Mouse (Mus musculus) forebrain, embryonic 14.5 days (tissue): Measurements from ENCODE around the gene Gosr2. TPM values are rescaled to one million over a fixed set of nuclear protein-coding genes. Genes with fewer than 3 reads are reported as not detected.

ENCODE experiments used
- ATAC-seq: fragments of 200-750 bp; cut with Nextera tagmentation; 2 replicates; pipeline ENCODE4 v1.8.0; 2017; ENCODE audit warnings: mild to moderate bottlenecking, moderate library complexity
- DNase-seq: peaks from one replicate; pipeline ENCODE4 v3.0.0-alpha.2; 2015; ENCODE audit warnings: low spot score
- H3K27ac ChIP-seq: fragments of 300-500 bp; sonication (generic); 2 replicates; pipeline ENCODE4 v1.5.1; 2014; ENCODE audit warnings: low read depth, mild to moderate bottlenecking, control low read depth, low read length, moderate library complexity
- H3K27me3 ChIP-seq: fragments of 300-500 bp; sonication (generic); replicated peaks from 2 replicates; pipeline ENCODE4 v1.6.1; 2014; ENCODE audit warnings: low read length, control low read depth, mixed read lengths; ENCODE audit not compliant: control insufficient read depth, insufficient read depth
- H3K36me3 ChIP-seq: fragments of 300-500 bp; sonication (generic); 2 replicates; pipeline ENCODE4 v1.6.1; 2014; ENCODE audit warnings: low read length, control low read depth; ENCODE audit not compliant: control insufficient read depth, insufficient read depth
- H3K4me1 ChIP-seq: fragments of 300-500 bp; sonication (generic); 2 replicates; pipeline ENCODE4 v1.6.1; 2014; ENCODE audit warnings: antibody characterized with exemption, low read length, control low read depth; ENCODE audit not compliant: control insufficient read depth, insufficient read depth
- H3K4me2 ChIP-seq: fragments of 300-500 bp; sonication (generic); 2 replicates; pipeline ENCODE4 v1.6.1; 2014; ENCODE audit warnings: mild to moderate bottlenecking, control low read depth, low read length
- H3K4me3 ChIP-seq: fragments of 300-500 bp; sonication (generic); 2 replicates; pipeline ENCODE4 v1.5.1; 2014; ENCODE audit warnings: low read depth, low read length, control low read depth
- H3K9ac ChIP-seq: fragments of 300-500 bp; sonication (generic); 2 replicates; pipeline ENCODE4 v1.6.1; 2014; ENCODE audit warnings: mild to moderate bottlenecking, low read length, control low read depth, moderate library complexity
- H3K9me3 ChIP-seq: fragments of 300-500 bp; sonication (generic); replicated peaks from 2 replicates; pipeline ENCODE4 v1.6.1; 2016; ENCODE audit warnings: low read length, control low read depth, mixed read lengths; ENCODE audit not compliant: control insufficient read depth
- WGBS: fragments of 180-500 bp; shearing (Covaris S2); extraction: QIAGEN DNeasy Blood & Tissue Kit; methylation state at CpG from one replicate; pipeline ENCODE4 v1.1.7; 2014; 5-methylcytosine and 5-hydroxymethylcytosine counted together
- polyA plus RNA-seq: library from polyadenylated mRNA; unstranded; fragments of >200 nt; fragmentation: Nextera tagmentation; extraction: Ambion mirVana; gene quantifications from 2 replicates; pipeline ENCODE4 v1.2.1, GENCODE M21; 2014

The Gosr2 gene
- polyA plus RNA-seq, 1 experiment from 2014 or later: 106 TPM

DNA sequence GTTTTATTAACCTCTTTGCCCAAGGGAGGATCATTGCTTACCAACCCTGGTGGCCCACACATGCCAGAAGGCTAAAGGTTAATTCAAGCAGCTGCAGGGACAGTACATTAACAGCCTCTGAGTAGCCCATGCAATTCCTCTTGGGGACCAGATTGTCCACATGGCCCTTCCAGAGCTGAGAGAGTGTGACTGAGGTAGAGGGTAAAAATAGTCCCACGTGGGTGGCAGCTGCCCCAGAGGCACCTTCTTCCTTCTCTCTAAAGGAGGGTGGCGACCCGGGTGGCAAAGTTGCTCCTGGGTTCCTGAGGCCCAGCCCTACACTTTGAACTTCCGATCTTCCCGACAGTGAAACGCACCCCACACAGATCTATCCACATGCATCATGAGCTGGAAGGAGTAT lies 51.4 kb downstream of the Gosr2 start:
- ATAC-seq: no peak
- peaks cover 50% of the 10 kb centered on the region for H3K27me3 ChIP-seq

DNA sequence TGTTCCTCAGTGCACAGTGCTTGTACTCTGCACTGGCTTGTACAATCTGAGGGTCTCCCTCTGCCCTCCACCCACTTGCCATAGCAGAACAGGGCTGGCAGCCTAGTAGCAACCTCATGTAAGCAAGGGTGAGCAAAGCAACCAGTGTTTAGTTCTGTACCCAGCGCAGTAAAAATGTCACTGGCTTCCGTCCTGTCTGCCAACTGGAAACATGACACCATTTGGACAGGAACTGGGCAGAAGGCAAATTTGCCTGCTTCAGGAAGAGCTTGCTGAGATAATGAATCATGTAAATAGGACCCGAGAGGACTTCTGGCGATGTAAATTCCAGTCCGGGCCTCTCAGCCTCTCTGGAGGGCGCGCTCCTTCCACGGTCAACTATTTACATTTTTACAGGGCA lies 52.0 kb downstream of the Gosr2 start:
- H3K27me3 ChIP-seq: peaks cover 46% of the 10 kb centered on the region
- H3K9me3 ChIP-seq: no peaks in the 10 kb centered on the region
- no peak overlapping the region for H3K4me3 ChIP-seq
- ATAC-seq (no peak), DNase-seq (no peak)
- H3K4me1 ChIP-seq: peaks cover 3% of the 10 kb centered on the region; the same call in 1 of the 2 replicates
- no peak overlapping the region for H3K4me2 ChIP-seq
- no peak overlapping the region for H3K9ac ChIP-seq
- WGBS: 84% methylated on average over 8 of the region's 8 CpGs
- no peaks in the 10 kb centered on the region for H3K36me3 ChIP-seq
- no peak overlapping the region for H3K27ac ChIP-seq

More for the DNA sequence above, 51.4 kb downstream of the Gosr2 start:
- H3K4me3 ChIP-seq: no peak overlapping the region
- no peak overlapping the region for H3K27ac ChIP-seq
- no peak overlapping the region for H3K4me2 ChIP-seq
- 87% methylated on average over 6 of the region's 6 CpGs for WGBS
- no peaks in the 10 kb centered on the region for H3K36me3 ChIP-seq
- no peak overlapping the region for H3K9ac ChIP-seq
- no peaks in the 10 kb centered on the region for H3K9me3 ChIP-seq
- no peak for DNase-seq
- peaks cover 3% of the 10 kb centered on the region; the same call in 1 of the 2 replicates for H3K4me1 ChIP-seq

DNA sequence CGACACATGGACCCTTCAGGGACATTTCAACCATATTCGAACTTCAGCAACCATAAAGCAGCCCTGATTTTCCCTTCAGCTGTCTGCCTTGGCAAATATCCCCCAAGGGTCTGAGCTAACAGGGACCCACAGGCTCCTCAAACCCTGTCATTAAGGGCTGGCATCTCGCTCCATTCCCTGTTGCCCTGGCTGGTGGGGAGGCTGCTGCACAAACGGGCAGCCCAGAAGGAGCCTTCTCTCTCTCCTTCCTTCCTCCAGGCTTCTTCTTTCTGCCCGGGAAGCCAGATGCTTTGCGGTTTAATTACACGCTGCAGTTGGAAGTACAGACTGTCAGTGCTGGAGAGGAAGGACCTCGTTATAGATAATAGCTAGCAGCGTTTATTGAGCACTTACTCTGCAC lies 54.5 kb downstream of the Gosr2 start:
- H3K9me3 ChIP-seq: no peaks in the 10 kb centered on the region
- ATAC-seq (no peak), DNase-seq (no peak)
- no peaks in the 10 kb centered on the region for H3K36me3 ChIP-seq
- H3K27me3 ChIP-seq: peaks cover 30% of the 10 kb centered on the region
- H3K9ac ChIP-seq: no peak overlapping the region
- H3K4me3 ChIP-seq: no peak overlapping the region
- no peak overlapping the region for H3K4me2 ChIP-seq
- no peak overlapping the region for H3K27ac ChIP-seq
- H3K4me1 ChIP-seq: no peaks in the 10 kb centered on the region
- 61% methylated on average over 9 of the region's 9 CpGs for WGBS

DNA sequence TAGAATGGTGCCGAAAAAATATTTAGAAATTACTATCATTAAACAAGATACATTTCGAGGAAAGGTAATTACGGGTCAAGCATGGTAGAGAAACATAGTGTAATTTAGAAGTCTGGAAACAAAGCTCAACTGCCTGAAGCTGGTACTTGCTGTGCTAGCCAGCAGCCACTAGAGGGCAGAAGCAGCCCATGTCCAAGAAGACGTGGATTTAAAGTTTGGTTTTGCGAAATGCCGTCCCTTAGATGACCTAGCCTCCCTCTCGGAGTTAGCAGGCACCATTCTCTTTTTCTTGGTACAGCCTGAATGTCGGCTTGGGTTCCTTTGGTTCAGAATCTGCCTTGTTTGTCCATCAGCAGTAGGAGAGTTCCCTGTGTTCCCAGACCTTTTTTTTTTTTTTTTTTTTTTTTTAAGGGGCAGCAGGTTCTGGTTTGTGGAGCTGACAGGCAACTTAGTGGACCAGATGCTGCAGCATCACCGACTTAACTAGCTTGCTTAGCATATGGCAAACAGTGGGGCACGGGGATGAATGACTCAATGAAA lies 58.2 kb downstream of the Gosr2 start:
- Histone ChIP-seq H3K4me3 (no peak overlapping the region), H3K4me1 (no peaks in the 10 kb centered on the region), H3K9ac (no peak overlapping the region), H3K9me3 (no peaks in the 10 kb centered on the region), H3K27ac (no peak overlapping the region), H3K36me3 (no peaks in the 10 kb centered on the region), H3K4me2 (0 out of 2 replicates have a peak overlapping the region, but pooled peaks have one; percentile 7), H3K27me3 (peaks cover 8% of the 10 kb centered on the region)
- DNase-seq (peak; percentile 82), ATAC-seq (no peak)
- 3% methylated on average over 10 of the region's 10 CpGs for WGBS

DNA sequence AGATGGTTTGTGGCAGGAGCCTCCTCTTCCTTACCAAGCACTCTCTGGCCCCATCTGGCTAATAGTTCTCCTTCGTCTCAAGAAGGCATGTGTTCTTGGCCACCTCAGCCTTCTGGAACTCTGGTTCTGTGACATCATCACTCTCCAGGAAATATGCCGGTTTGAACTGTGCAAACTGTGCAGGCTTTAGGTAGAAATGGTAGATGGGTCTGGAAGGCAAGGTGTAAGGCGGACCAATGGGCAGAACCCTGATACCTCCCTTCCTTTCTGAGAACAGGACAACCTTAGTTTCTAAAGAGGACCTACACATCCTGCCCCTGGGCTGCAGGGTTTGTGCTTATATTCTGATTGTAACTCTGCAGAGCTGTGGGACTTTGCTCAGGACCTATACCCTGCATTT lies 58.9 kb downstream of the Gosr2 start, which contains the start of gene Lyzl6:
Lyzl6 (minus strand) TSS at position 101 of the 400 bp plus-strand sequence.
- Histone ChIP-seq H3K4me3 (no peak within 1 kb of the TSS), H3K9ac (no peak within 1 kb of the TSS), H3K4me1 (no peaks in the 10 kb centered on the region), H3K9me3 (no peaks in the 10 kb centered on the region), H3K36me3 (no peaks in the 10 kb centered on the region), H3K4me2 (0 out of 2 replicates have a peak within 1 kb of the TSS, but pooled peaks have one; percentile 7), H3K27me3 (peaks cover 8% of the 10 kb centered on the region), H3K27ac (no peak within 1 kb of the TSS)
- WGBS: 72% methylated on average over 3 of the region's 3 CpGs
- no peak for DNase-seq
- ATAC-seq: no peak

DNA sequence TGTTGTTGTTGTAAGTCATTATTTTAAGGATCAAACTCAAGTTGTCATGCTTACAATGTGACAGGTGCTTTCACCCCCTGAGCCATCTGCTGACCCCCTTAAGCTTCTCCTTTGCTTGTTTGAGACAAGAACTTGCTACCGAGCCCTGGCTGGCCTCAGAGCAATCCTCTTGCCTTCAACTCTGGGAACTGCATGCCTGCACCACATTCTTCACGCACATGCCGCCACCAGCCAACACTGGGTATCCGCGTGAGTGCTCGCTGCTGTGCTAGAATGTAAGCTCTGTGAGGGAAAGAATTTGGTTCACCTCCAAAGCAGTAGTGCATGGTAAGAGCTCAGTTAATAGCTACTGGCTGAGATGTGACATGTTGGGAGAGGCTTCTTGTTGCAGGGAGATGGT lies 61.4 kb downstream of the Gosr2 start:
- DNase-seq (no peak), ATAC-seq (no peak)
- Histone ChIP-seq H3K27me3 (peaks cover 8% of the 10 kb centered on the region), H3K9me3 (no peaks in the 10 kb centered on the region), H3K36me3 (no peaks in the 10 kb centered on the region), H3K4me3 (no peak overlapping the region), H3K4me2 (no peak overlapping the region), H3K4me1 (no peaks in the 10 kb centered on the region), H3K27ac (no peak overlapping the region), H3K9ac (no peak overlapping the region)
- 75% methylated on average over 6 of the region's 6 CpGs for WGBS

DNA sequence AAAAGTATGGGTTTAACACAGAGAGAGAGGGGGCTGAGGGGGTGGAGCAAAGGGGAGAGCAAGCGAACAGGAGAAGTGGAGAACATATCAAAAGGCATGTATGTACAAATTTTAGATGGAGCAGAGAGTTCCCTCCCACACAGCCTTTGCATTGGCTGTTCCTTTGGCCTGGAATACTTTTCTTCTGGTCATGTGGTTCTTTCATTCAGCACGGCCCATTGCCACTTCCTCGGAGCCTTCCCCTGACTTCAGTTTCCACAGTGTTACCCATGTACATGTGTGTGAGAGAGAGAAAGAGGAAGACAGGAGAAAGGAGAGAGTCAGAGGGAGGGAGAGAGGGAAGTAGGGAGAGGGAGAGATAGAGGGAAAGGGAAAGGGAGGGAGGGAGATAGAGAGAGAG lies 62.2 kb downstream of the Gosr2 start:
- H3K4me3 ChIP-seq: no peak overlapping the region
- no peak for ATAC-seq
- 77% methylated on average over 3 of the region's 3 CpGs for WGBS
- no peak overlapping the region for H3K27ac ChIP-seq
- H3K4me1 ChIP-seq: no peaks in the 10 kb centered on the region
- DNase-seq: no peak
- peaks cover 8% of the 10 kb centered on the region; the same call in 1 of the 2 replicates for H3K27me3 ChIP-seq
- no peak overlapping the region for H3K9ac ChIP-seq
- no peak overlapping the region for H3K4me2 ChIP-seq
- no peaks in the 10 kb centered on the region for H3K36me3 ChIP-seq
- no peaks in the 10 kb centered on the region for H3K9me3 ChIP-seq

DNA sequence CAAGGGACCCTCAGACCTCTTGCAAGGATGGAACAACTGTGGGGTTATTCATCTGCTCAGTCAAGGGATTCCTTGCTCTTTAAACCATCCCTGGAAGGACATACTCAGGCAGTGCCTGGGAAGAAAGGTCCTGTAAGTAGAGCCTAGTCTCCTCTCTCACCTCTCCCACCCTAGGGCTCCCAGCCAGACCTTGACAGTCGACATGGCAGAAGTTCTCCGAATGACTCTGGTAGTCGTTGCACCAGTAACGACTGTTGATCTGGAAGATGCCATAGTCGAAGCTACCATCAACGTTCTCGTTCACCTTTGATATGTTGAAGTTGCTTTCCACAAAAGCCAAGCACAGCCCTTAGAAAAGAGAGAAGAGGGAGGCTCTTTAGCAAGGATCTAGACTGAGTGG lies 62.9 kb downstream of the Gosr2 start:
- Histone ChIP-seq H3K4me3 (no peak overlapping the region), H3K9ac (no peak overlapping the region), H3K9me3 (no peaks in the 10 kb centered on the region), H3K36me3 (no peaks in the 10 kb centered on the region), H3K27ac (no peak overlapping the region), H3K4me1 (no peaks in the 10 kb centered on the region), H3K4me2 (no peak overlapping the region), H3K27me3 (peaks cover 6% of the 10 kb centered on the region; the same call in 1 of the 2 replicates)
- ATAC-seq (no peak), DNase-seq (no peak)
- WGBS: 84% methylated on average over 7 of the region's 7 CpGs

DNA sequence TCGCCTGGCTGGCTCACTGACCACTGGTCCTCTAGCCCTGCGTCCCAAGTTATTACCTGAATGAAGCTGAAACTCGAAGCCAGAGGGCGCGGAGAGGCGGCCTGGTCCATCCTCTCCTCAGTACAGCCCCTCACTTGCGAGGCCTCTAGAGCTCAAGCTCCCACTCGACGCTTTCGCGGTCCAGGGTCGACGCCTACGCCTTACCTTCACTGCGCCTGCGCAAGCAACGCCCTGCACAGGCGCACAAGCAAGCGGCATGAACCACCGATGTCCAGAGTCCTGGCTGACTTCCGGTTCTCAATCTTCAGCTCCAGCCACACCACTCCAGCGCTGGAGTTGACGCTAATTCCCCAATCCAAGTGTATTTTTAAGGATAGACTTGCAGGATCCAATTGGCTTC lies 70.2 kb downstream of the Gosr2 start:
- Histone ChIP-seq H3K4me2 (no peak overlapping the region), H3K4me3 (no peak overlapping the region), H3K9me3 (no peaks in the 10 kb centered on the region), H3K36me3 (no peaks in the 10 kb centered on the region), H3K9ac (no peak overlapping the region), H3K27ac (no peak overlapping the region), H3K4me1 (no peaks in the 10 kb centered on the region), H3K27me3 (no peaks in the 10 kb centered on the region)
- no peak for ATAC-seq
- WGBS: 86% methylated on average over 23 of the region's 23 CpGs
- DNase-seq: no peak
